Mouse (Mus musculus): ENCODE data around the gene Aff3.
"Not testable (repeated sequence)": the region's sequence is repeated elsewhere in the genome, so short reads cannot be mapped to it uniquely, and the experiment has no call there.

Gene Aff3

GRCm38 (mm10) chr1:38441800-38442199 is 223.0 kb downstream of the Aff3 start:
- in situ Hi-C loops (cut with MboI; ENCODE audit: low sequenced_read_pairs), result no loop called here

- in situ Hi-C loops (cut with MboI; ENCODE audit: low sequenced_read_pairs), result no loop called here
These were observed 224.3 kb downstream of the Aff3 start for GRCm38 (mm10) chr1:38440471-38440815.

GRCm38 (mm10) chr1:38439751-38440470 is 224.8 kb downstream of the Aff3 start:
- in situ Hi-C loops (cut with MboI; ENCODE audit: low sequenced_read_pairs), result no loop called here

- in situ Hi-C loops (cut with MboI; ENCODE audit: low sequenced_read_pairs), result no loop called here
These were observed 226.3 kb downstream of the Aff3 start for GRCm38 (mm10) chr1:38438447-38438846.

GRCm38 (mm10) chr1:38437671-38438070 is 227.1 kb downstream of the Aff3 start:
- in situ Hi-C loops (cut with MboI; ENCODE audit: low sequenced_read_pairs), result no loop called here

- in situ Hi-C loops (cut with MboI; ENCODE audit: low sequenced_read_pairs), result no loop called here
These were observed 228.0 kb downstream of the Aff3 start for GRCm38 (mm10) chr1:38436471-38437340.

GRCm38 (mm10) chr1:38430311-38430710 is 234.4 kb downstream of the Aff3 start:
- in situ Hi-C loops (cut with MboI; ENCODE audit: low sequenced_read_pairs), result not testable (repeated sequence)

- in situ Hi-C loops (cut with MboI; ENCODE audit: low sequenced_read_pairs), result no loop called here
These were observed 235.8 kb downstream of the Aff3 start for GRCm38 (mm10) chr1:38428708-38429683.

- in situ Hi-C loops (cut with MboI; ENCODE audit: low sequenced_read_pairs), result no loop called here
These were observed 241.8 kb downstream of the Aff3 start for GRCm38 (mm10) chr1:38422921-38423320.

- in situ Hi-C loops (cut with MboI; ENCODE audit: low sequenced_read_pairs), result no loop called here
These were observed 245.4 kb downstream of the Aff3 start for GRCm38 (mm10) chr1:38419331-38419730.

GRCm38 (mm10) chr1:38418181-38419032 is 246.3 kb downstream of the Aff3 start:
- in situ Hi-C loops (cut with MboI; ENCODE audit: low sequenced_read_pairs), result no loop called here

GRCm38 (mm10) chr1:38417196-38417595 is 247.6 kb downstream of the Aff3 start:
- in situ Hi-C loops (cut with MboI; ENCODE audit: low sequenced_read_pairs), result no loop called here

- in situ Hi-C loops (cut with MboI; ENCODE audit: low sequenced_read_pairs), result no loop called here
These were observed 249.2 kb downstream of the Aff3 start for GRCm38 (mm10) chr1:38415511-38415910.

GRCm38 (mm10) chr1:38411106-38411505 is 253.6 kb downstream of the Aff3 start:
- in situ Hi-C loops (cut with MboI; ENCODE audit: low sequenced_read_pairs), result no loop called here

GRCm38 (mm10) chr1:38410457-38410856 is 254.3 kb downstream of the Aff3 start:
- in situ Hi-C loops (cut with MboI; ENCODE audit: low sequenced_read_pairs), result no loop called here

- in situ Hi-C loops (cut with MboI; ENCODE audit: low sequenced_read_pairs), result no loop called here
These were observed 256.5 kb downstream of the Aff3 start for GRCm38 (mm10) chr1:38408241-38408640.

- in situ Hi-C loops (cut with MboI; ENCODE audit: low sequenced_read_pairs), result no loop called here
These were observed 261.0 kb downstream of the Aff3 start for GRCm38 (mm10) chr1:38403781-38404180.

GRCm38 (mm10) chr1:38401856-38402255 is 262.9 kb downstream of the Aff3 start:
- in situ Hi-C loops (cut with MboI; ENCODE audit: low sequenced_read_pairs), result no loop called here

GRCm38 (mm10) chr1:38399269-38399668 is 265.5 kb downstream of the Aff3 start:
- in situ Hi-C loops (cut with MboI; ENCODE audit: low sequenced_read_pairs), result loop anchor here (25.0 kb wide), 1 partner anchor 363 kb away; no protein-coding TSS in a partner anchor

GRCm38 (mm10) chr1:38398566-38398965 is 266.2 kb downstream of the Aff3 start:
- in situ Hi-C loops (cut with MboI; ENCODE audit: low sequenced_read_pairs), result loop anchor here (25.0 kb wide), 1 partner anchor 364 kb away; no protein-coding TSS in a partner anchor
